Mouse (Mus musculus): ENCODE results near the gene Hist1h2ag. TPM values are rescaled to one million over a fixed set of nuclear protein-coding genes. Genes with fewer than 3 reads are reported as not detected.

Hist1h2ag gene
- total RNA-seq, 2 experiments from 2014 or later = 2.5 to 2.9 TPM

- no peak for DNase-seq (ENCODE audit: low spot score)
Measured at GRCm38 (mm10) chr13:22013716-22014115, 29.0 kb downstream of the Hist1h2ag start.

GRCm38 (mm10) chr13:22009642-22010041, 33.1 kb downstream of the Hist1h2ag start, which contains the start of gene Prss16:
Gene Prss16 (minus strand): TSS chr13:22009742.
- DNase-seq (ENCODE audit: low spot score) = no peak

- no peak for DNase-seq (ENCODE audit: low spot score)
Measured at GRCm38 (mm10) chr13:22008707-22009106, 34.0 kb downstream of the Hist1h2ag start.

- no peak for DNase-seq (ENCODE audit: low spot score)
Measured at GRCm38 (mm10) chr13:22007872-22008271, 34.9 kb downstream of the Hist1h2ag start.

- no peak for DNase-seq (ENCODE audit: low spot score)
Measured at GRCm38 (mm10) chr13:22007121-22007510, 35.6 kb downstream of the Hist1h2ag start.

GRCm38 (mm10) chr13:22006334-22007120, 36.2 kb downstream of the Hist1h2ag start:
- DNase-seq (ENCODE audit: low spot score) = peak; percentile 42

- no peak for DNase-seq (ENCODE audit: low spot score)
Measured at GRCm38 (mm10) chr13:22005605-22006333, 37.0 kb downstream of the Hist1h2ag start.

GRCm38 (mm10) chr13:22001823-22002222, 40.9 kb downstream of the Hist1h2ag start:
- no peak for DNase-seq (ENCODE audit: low spot score)

GRCm38 (mm10) chr13:22001346-22001745, 41.4 kb downstream of the Hist1h2ag start:
- no peak for DNase-seq (ENCODE audit: low spot score)

GRCm38 (mm10) chr13:21999147-21999546, 43.6 kb downstream of the Hist1h2ag start:
- no peak for DNase-seq (ENCODE audit: low spot score)

- no peak for DNase-seq (ENCODE audit: low spot score)
Measured at GRCm38 (mm10) chr13:21998412-21998811, 44.3 kb downstream of the Hist1h2ag start.

GRCm38 (mm10) chr13:21997821-21998220, 44.9 kb downstream of the Hist1h2ag start:
- no peak for DNase-seq (ENCODE audit: low spot score)

GRCm38 (mm10) chr13:21997201-21997820, 45.4 kb downstream of the Hist1h2ag start:
- DNase-seq (ENCODE audit: low spot score) = no peak

- DNase-seq (ENCODE audit: low spot score) = no peak
Measured at GRCm38 (mm10) chr13:21996840-21997185, 45.9 kb downstream of the Hist1h2ag start.

- no peak for DNase-seq (ENCODE audit: low spot score)
Measured at GRCm38 (mm10) chr13:21996101-21996839, 46.5 kb downstream of the Hist1h2ag start.

GRCm38 (mm10) chr13:21995331-21995914, 47.3 kb downstream of the Hist1h2ag start:
- no peak for DNase-seq (ENCODE audit: low spot score)

- no peak for DNase-seq (ENCODE audit: low spot score)
Measured at GRCm38 (mm10) chr13:21994896-21995295, 47.8 kb downstream of the Hist1h2ag start.

- no peak for DNase-seq (ENCODE audit: low spot score)
Measured at GRCm38 (mm10) chr13:21993957-21994738, 48.6 kb downstream of the Hist1h2ag start.

GRCm38 (mm10) chr13:21992550-21992949, 50.2 kb downstream of the Hist1h2ag start:
- no peak for DNase-seq (ENCODE audit: low spot score)

All from gastrocnemius, adult 18-20 months (tissue).